Mouse (Mus musculus): ENCODE measurements around the gene Mtrex. TPM values are rescaled to one million over a fixed set of nuclear protein-coding genes. Genes with fewer than 3 reads are reported as not detected.

The Mtrex gene
- 82.5 and 83.0 TPM in 2 replicates for polyA plus RNA-seq (2014; fragmentation: Nextera tagmentation; extraction: Ambion mirVana)

- DNase-seq: peak; percentile 99
- H3K4me2 ChIP-seq: peak within 1 kb of the TSS; percentile 69
Observed at GRCm38 (mm10) chr13:112927287-112928001, at the start of gene Mtrex, which contains the start of gene Dhx29. Gene Mtrex, minus strand, starts transcription at chr13:112927398. Gene Dhx29, plus strand, starts transcription at chr13:112927454.

GRCm38 (mm10) chr13:112976720-112977119, 49.5 kb upstream of the Mtrex start:
- DNase-seq: no peak
- H3K4me3 ChIP-seq (ENCODE audit: low read depth, low read length): no peak overlapping the region
- WGBS: 36% methylated on average over 10 of the region's 10 CpGs

More at GRCm38 (mm10) chr13:112927287-112928001, at the start of gene Mtrex, which contains the start of gene Dhx29:
- H3K27me3 ChIP-seq (ENCODE audit: insufficient read depth, low read length): no peaks in the 10 kb centered on the region
- ATAC-seq (ENCODE audit: insufficient read depth): peak; percentile 99
- peak within 1 kb of the TSS; percentile 83 for H3K27ac ChIP-seq (ENCODE audit: low read depth)
- TF ChIP-seq CTCF (IDR thresholded peaks at IDR 0.05; ENCODE audit: low read depth): no peak
- WGBS: under 1% methylated on average over 57 of the region's 57 CpGs
- peak within 1 kb of the TSS; percentile 81 for H3K4me3 ChIP-seq (ENCODE audit: low read depth, low read length)
- H3K4me1 ChIP-seq (ENCODE audit: insufficient read depth): 0 out of 2 replicates have a peak, but pooled peaks cover 4% of the 10 kb centered on the region
- peaks cover 16% of the 10 kb centered on the region for H3K36me3 ChIP-seq (ENCODE audit: insufficient read depth)
- H3K9ac ChIP-seq: peak within 1 kb of the TSS; percentile 88
- no peaks in the 10 kb centered on the region for H3K9me3 ChIP-seq (ENCODE audit: low read depth, low read length)

GRCm38 (mm10) chr13:112967267-112967666, 40.1 kb upstream of the Mtrex start:
- TF ChIP-seq CTCF (IDR thresholded peaks at IDR 0.05; ENCODE audit: low read depth): no peak
- no peak overlapping the region for H3K9ac ChIP-seq
- no peak overlapping the region for H3K4me3 ChIP-seq (ENCODE audit: low read depth, low read length)
- no peak overlapping the region for H3K4me2 ChIP-seq
- H3K27me3 ChIP-seq (ENCODE audit: insufficient read depth, low read length): no peaks in the 10 kb centered on the region
- H3K36me3 ChIP-seq (ENCODE audit: insufficient read depth): peaks cover 43% of the 10 kb centered on the region
- no peak for ATAC-seq (ENCODE audit: insufficient read depth)
- no peaks in the 10 kb centered on the region for H3K9me3 ChIP-seq (ENCODE audit: low read depth, low read length)
- H3K4me1 ChIP-seq (ENCODE audit: insufficient read depth): no peaks in the 10 kb centered on the region
- no peak for DNase-seq
- WGBS: 87% methylated on average over 5 of the region's 5 CpGs
- no peak overlapping the region for H3K27ac ChIP-seq (ENCODE audit: low read depth)

More at GRCm38 (mm10) chr13:112976720-112977119, 49.5 kb upstream of the Mtrex start:
- Histone ChIP-seq H3K9me3 (ENCODE audit: low read depth, low read length) (no peaks in the 10 kb centered on the region), H3K36me3 (ENCODE audit: insufficient read depth) (no peaks in the 10 kb centered on the region), H3K4me2 (peak overlapping the region; percentile 43), H3K27ac (ENCODE audit: low read depth) (no peak overlapping the region), H3K4me1 (ENCODE audit: insufficient read depth) (no peaks in the 10 kb centered on the region), H3K9ac (no peak overlapping the region), H3K27me3 (ENCODE audit: insufficient read depth, low read length) (peaks cover 3% of the 10 kb centered on the region; the same call in 1 of the 2 replicates)
- ATAC-seq (ENCODE audit: insufficient read depth): no peak
- TF ChIP-seq CTCF (IDR thresholded peaks at IDR 0.05; ENCODE audit: low read depth): no peak

GRCm38 (mm10) chr13:112964421-112964820, 37.2 kb upstream of the Mtrex start:
- no peak overlapping the region for H3K27ac ChIP-seq (ENCODE audit: low read depth)
- no peaks in the 10 kb centered on the region for H3K9me3 ChIP-seq (ENCODE audit: low read depth, low read length)
- no peak overlapping the region for H3K4me3 ChIP-seq (ENCODE audit: low read depth, low read length)
- H3K36me3 ChIP-seq (ENCODE audit: insufficient read depth): peaks cover 50% of the 10 kb centered on the region
- WGBS: 91% methylated on average over 12 of the region's 12 CpGs
- H3K4me2 ChIP-seq: no peak overlapping the region
- H3K27me3 ChIP-seq (ENCODE audit: insufficient read depth, low read length): no peaks in the 10 kb centered on the region
- TF ChIP-seq CTCF (IDR thresholded peaks at IDR 0.05; ENCODE audit: low read depth): no peak
- DNase-seq: no peak
- no peak overlapping the region for H3K9ac ChIP-seq
- no peak for ATAC-seq (ENCODE audit: insufficient read depth)
- no peaks in the 10 kb centered on the region for H3K4me1 ChIP-seq (ENCODE audit: insufficient read depth)

- ATAC-seq (ENCODE audit: insufficient read depth) (no peak), DNase-seq (no peak)
- no peaks in the 10 kb centered on the region for H3K27me3 ChIP-seq (ENCODE audit: insufficient read depth, low read length)
- H3K4me1 ChIP-seq (ENCODE audit: insufficient read depth): no peaks in the 10 kb centered on the region
- peaks cover 51% of the 10 kb centered on the region for H3K36me3 ChIP-seq (ENCODE audit: insufficient read depth)
- WGBS: 75% methylated on average over 5 of the region's 5 CpGs
- no peak overlapping the region for H3K27ac ChIP-seq (ENCODE audit: low read depth)
- no peak overlapping the region for H3K9ac ChIP-seq
- H3K4me2 ChIP-seq: no peak overlapping the region
- H3K9me3 ChIP-seq (ENCODE audit: low read depth, low read length): no peaks in the 10 kb centered on the region
- no peak overlapping the region for H3K4me3 ChIP-seq (ENCODE audit: low read depth, low read length)
- TF ChIP-seq CTCF (IDR thresholded peaks at IDR 0.05; ENCODE audit: low read depth): no peak
Observed at GRCm38 (mm10) chr13:112963081-112963480, 35.9 kb upstream of the Mtrex start.

- DNase-seq: no peak
- Histone ChIP-seq H3K9ac (no peak overlapping the region), H3K27ac (ENCODE audit: low read depth) (no peak overlapping the region), H3K27me3 (ENCODE audit: insufficient read depth, low read length) (no peaks in the 10 kb centered on the region), H3K36me3 (ENCODE audit: insufficient read depth) (peaks cover 74% of the 10 kb centered on the region), H3K4me2 (no peak overlapping the region), H3K9me3 (ENCODE audit: low read depth, low read length) (no peaks in the 10 kb centered on the region), H3K4me1 (ENCODE audit: insufficient read depth) (no peaks in the 10 kb centered on the region), H3K4me3 (ENCODE audit: low read depth, low read length) (no peak overlapping the region)
- WGBS: 90% methylated on average over 8 of the region's 8 CpGs
- ATAC-seq (ENCODE audit: insufficient read depth): no peak
- TF ChIP-seq CTCF (IDR thresholded peaks at IDR 0.05; ENCODE audit: low read depth): no peak
Observed at GRCm38 (mm10) chr13:112954067-112954466, 26.9 kb upstream of the Mtrex start.

- Histone ChIP-seq H3K4me1 (ENCODE audit: insufficient read depth) (no peaks in the 10 kb centered on the region), H3K4me3 (ENCODE audit: low read depth, low read length) (no peak overlapping the region), H3K9me3 (ENCODE audit: low read depth, low read length) (no peaks in the 10 kb centered on the region), H3K9ac (no peak overlapping the region), H3K27me3 (ENCODE audit: insufficient read depth, low read length) (no peaks in the 10 kb centered on the region), H3K36me3 (ENCODE audit: insufficient read depth) (peaks cover 82% of the 10 kb centered on the region), H3K4me2 (no peak overlapping the region), H3K27ac (ENCODE audit: low read depth) (no peak overlapping the region)
- ATAC-seq (ENCODE audit: insufficient read depth): no peak
- no peak for TF ChIP-seq CTCF (IDR thresholded peaks at IDR 0.05; ENCODE audit: low read depth)
- WGBS: 82% methylated on average over 6 of the region's 6 CpGs
- no peak for DNase-seq
Observed at GRCm38 (mm10) chr13:112945900-112946299, 18.7 kb upstream of the Mtrex start.
